Mouse (Mus musculus) E14TG2a.4 (cell line): ENCODE measurements around the gene Msh6.
A peak's percentile ranks its signal among the peaks of the same experiment; 100 is the strongest.
"Not testable (repeated sequence)": the region's sequence is repeated elsewhere in the genome, so short reads cannot be mapped to it uniquely, and the experiment has no call there.

Experiments used
- H3K27me3 ChIP-seq: 2 replicates; pipeline ENCODE4 v1.6.1; 2014; ENCODE audit warnings: low read length, control low read depth; ENCODE audit not compliant: insufficient read depth
- H3K36me3 ChIP-seq: 2 replicates; pipeline ENCODE4 v1.6.1; 2014; ENCODE audit warnings: low read length, control low read depth; ENCODE audit not compliant: insufficient read depth
- H3K4me1 ChIP-seq: replicated peaks from 2 replicates; pipeline ENCODE4 v1.6.1; 2014; ENCODE audit warnings: low read depth, low read length, control low read depth
- H3K4me3 ChIP-seq: replicated peaks from 2 replicates; pipeline ENCODE4 v1.5.1; 2014; ENCODE audit warnings: mild to moderate bottlenecking, low read length
- H3K9me3 ChIP-seq: 2 replicates; pipeline ENCODE4 v1.6.1; 2014; ENCODE audit warnings: low read length, control low read depth
- CTCF ChIP-seq: conservative IDR thresholded peaks from 2 replicates; pipeline ENCODE4 v1.5.1; 2014; ENCODE audit warnings: low read length
- NANOG ChIP-seq: IDR thresholded peaks from 2 replicates; pipeline ENCODE4 v1.6.1; 2014; ENCODE audit warnings: borderline replicate concordance, low read length, mixed read lengths
- POU5F1 ChIP-seq: IDR thresholded peaks from 2 replicates; pipeline ENCODE4 v1.6.1; 2014; ENCODE audit warnings: low read length, borderline replicate concordance

Msh6 gene

GRCm38 (mm10) chr17:87974629-87975228 lies at the start of gene Msh6:
Gene Msh6, plus strand, starts transcription at chr17:87975062.
- Histone ChIP-seq H3K4me1 (peaks cover 55% of the 10 kb centered on the region), H3K36me3 (peaks cover 40% of the 10 kb centered on the region), H3K9me3 (no peaks in the 10 kb centered on the region), H3K4me3 (peak within 1 kb of the TSS; percentile 98), H3K27me3 (no peaks in the 10 kb centered on the region)
- no peak for TF ChIP-seq NANOG
- TF ChIP-seq CTCF = no peak
- no peak for TF ChIP-seq POU5F1

GRCm38 (mm10) chr17:87934326-87934725 lies 40.5 kb upstream of the Msh6 start:
- Histone ChIP-seq H3K36me3 (no peaks in the 10 kb centered on the region), H3K4me3 (no peak overlapping the region; the same call in 1 of the 2 replicates), H3K4me1 (peaks cover 35% of the 10 kb centered on the region), H3K27me3 (no peaks in the 10 kb centered on the region), H3K9me3 (peaks cover 13% of the 10 kb centered on the region)
- no peak for TF ChIP-seq POU5F1
- no peak for TF ChIP-seq CTCF
- TF ChIP-seq NANOG = no peak

GRCm38 (mm10) chr17:87934736-87935135 lies 40.1 kb upstream of the Msh6 start:
- Histone ChIP-seq H3K4me3 (no peak overlapping the region; the same call in 1 of the 2 replicates), H3K9me3 (peaks cover 13% of the 10 kb centered on the region), H3K36me3 (no peaks in the 10 kb centered on the region), H3K4me1 (peaks cover 35% of the 10 kb centered on the region), H3K27me3 (no peaks in the 10 kb centered on the region)
- TF ChIP-seq NANOG = no peak
- TF ChIP-seq CTCF = no peak
- TF ChIP-seq POU5F1 = no peak

GRCm38 (mm10) chr17:87936156-87936555 lies 38.7 kb upstream of the Msh6 start:
- TF ChIP-seq CTCF = no peak
- TF ChIP-seq NANOG = no peak
- no peak for TF ChIP-seq POU5F1

GRCm38 (mm10) chr17:87948965-87949584 lies 25.8 kb upstream of the Msh6 start:
- Histone ChIP-seq H3K27me3 (no peaks in the 10 kb centered on the region), H3K4me3 (no peak overlapping the region), H3K36me3 (no peaks in the 10 kb centered on the region), H3K9me3 (peaks cover 24% of the 10 kb centered on the region), H3K4me1 (no peaks in the 10 kb centered on the region; the same call in 1 of the 2 replicates)
- TF ChIP-seq CTCF (peak; percentile 97), POU5F1 (no peak), NANOG (no peak)

More at GRCm38 (mm10) chr17:87936156-87936555, 38.7 kb upstream of the Msh6 start:
- Histone ChIP-seq H3K9me3 (peaks cover 13% of the 10 kb centered on the region), H3K4me3 (no peak overlapping the region), H3K27me3 (no peaks in the 10 kb centered on the region), H3K36me3 (no peaks in the 10 kb centered on the region), H3K4me1 (peaks cover 35% of the 10 kb centered on the region)

- not testable (repeated sequence) for H3K9me3 ChIP-seq, H3K36me3 ChIP-seq, H3K27me3 ChIP-seq, H3K4me3 ChIP-seq, H3K4me1 ChIP-seq
These were observed 20.2 kb upstream of the Msh6 start for GRCm38 (mm10) chr17:87954618-87955124.

GRCm38 (mm10) chr17:87957096-87957840 lies 17.6 kb upstream of the Msh6 start:
- no peak overlapping the region for H3K4me3 ChIP-seq
- no peak for TF ChIP-seq NANOG
- no peak for TF ChIP-seq CTCF
- no peak for TF ChIP-seq POU5F1
- H3K9me3 ChIP-seq = peaks cover 20% of the 10 kb centered on the region
- peaks cover 4% of the 10 kb centered on the region; the same call in 1 of the 2 replicates for H3K4me1 ChIP-seq
- H3K36me3 ChIP-seq = no peaks in the 10 kb centered on the region
- H3K27me3 ChIP-seq = no peaks in the 10 kb centered on the region

GRCm38 (mm10) chr17:87958283-87958682 lies 16.6 kb upstream of the Msh6 start:
- Histone ChIP-seq H3K27me3 (no peaks in the 10 kb centered on the region), H3K4me1 (peaks cover 6% of the 10 kb centered on the region; the same call in 1 of the 2 replicates), H3K9me3 (peaks cover 30% of the 10 kb centered on the region), H3K36me3 (no peaks in the 10 kb centered on the region), H3K4me3 (no peak overlapping the region)
- TF ChIP-seq CTCF = peak; percentile 46
- no peak for TF ChIP-seq POU5F1

GRCm38 (mm10) chr17:87959406-87959805 lies 15.5 kb upstream of the Msh6 start:
- not testable (repeated sequence) for H3K4me1 ChIP-seq

GRCm38 (mm10) chr17:87959931-87960330 lies 14.9 kb upstream of the Msh6 start:
- H3K4me3 ChIP-seq, H3K27me3 ChIP-seq, H3K36me3 ChIP-seq, H3K4me1 ChIP-seq: not testable (repeated sequence)
- H3K9me3 ChIP-seq = peaks cover 46% of the 10 kb centered on the region

More at GRCm38 (mm10) chr17:87959406-87959805, 15.5 kb upstream of the Msh6 start:
- not testable (repeated sequence) for H3K27me3 ChIP-seq, H3K4me3 ChIP-seq, H3K36me3 ChIP-seq
- peaks cover 41% of the 10 kb centered on the region for H3K9me3 ChIP-seq
